Mouse (Mus musculus) heart, embryonic 11.5 days (tissue): ENCODE data around the gene Tnik. TPM values are rescaled to one million over a fixed set of nuclear protein-coding genes. Genes with fewer than 3 reads are reported as not detected.

Experiments used
- ATAC-seq: fragments of 200-750 bp; cut with Nextera tagmentation; replicated peaks from 2 replicates; pipeline ENCODE4 v1.8.0; 2017; ENCODE audit warnings: moderate library complexity; ENCODE audit not compliant: insufficient number of reproducible peaks, low FRiP score, low TSS enrichment
- H3K27ac ChIP-seq: fragments of 300-500 bp; sonication (generic); 2 replicates; pipeline ENCODE4 v1.5.1; 2014; ENCODE audit warnings: mild to moderate bottlenecking, low read depth, low read length
- H3K27me3 ChIP-seq: fragments of 300-500 bp; sonication (generic); 2 replicates; pipeline ENCODE4 v1.6.1; 2014; ENCODE audit warnings: mild to moderate bottlenecking, low read length, mixed read lengths; ENCODE audit not compliant: control insufficient read depth, insufficient read depth
- H3K36me3 ChIP-seq: fragments of 300-500 bp; sonication (generic); 2 replicates; pipeline ENCODE4 v1.6.1; 2014; ENCODE audit warnings: mild to moderate bottlenecking, low read length, moderate library complexity, mixed read lengths; ENCODE audit not compliant: control insufficient read depth, insufficient read depth
- H3K4me1 ChIP-seq: fragments of 300-500 bp; sonication (generic); 2 replicates; pipeline ENCODE4 v1.6.1; 2014; ENCODE audit warnings: low read length; ENCODE audit not compliant: control insufficient read depth, insufficient read depth
- H3K4me2 ChIP-seq: fragments of 300-500 bp; sonication (generic); 2 replicates; pipeline ENCODE4 v1.6.1; 2014; ENCODE audit warnings: mild to moderate bottlenecking, moderate library complexity
- H3K4me3 ChIP-seq: fragments of 300-500 bp; sonication (generic); 2 replicates; pipeline ENCODE4 v1.5.1; 2014; ENCODE audit warnings: low read depth, low read length
- H3K9ac ChIP-seq: fragments of 300-500 bp; sonication (generic); 2 replicates; pipeline ENCODE4 v1.6.1; 2014; ENCODE audit warnings: mild to moderate bottlenecking, low read depth, low read length, moderate library complexity
- H3K9me3 ChIP-seq: fragments of 300-500 bp; sonication (generic); replicated peaks from 2 replicates; pipeline ENCODE4 v1.6.1; 2016; ENCODE audit warnings: low read length; ENCODE audit not compliant: control insufficient read depth
- WGBS: fragments of 180-500 bp; shearing (Covaris S2); extraction: QIAGEN DNeasy Blood & Tissue Kit; methylation state at CpG from one replicate; pipeline ENCODE4 v1.1.7; 2014; ENCODE audit not compliant: insufficient replicate concordance; 5-methylcytosine and 5-hydroxymethylcytosine counted together
- polyA plus RNA-seq: library from polyadenylated mRNA; unstranded; fragments of >200 nt; fragmentation: Nextera tagmentation; extraction: Ambion mirVana; gene quantifications from 2 replicates; pipeline ENCODE4 v1.2.1, GENCODE M21; 2014

The Tnik gene
- polyA plus RNA-seq, 1 experiment from 2014 or later = 7.6 TPM

DNA sequence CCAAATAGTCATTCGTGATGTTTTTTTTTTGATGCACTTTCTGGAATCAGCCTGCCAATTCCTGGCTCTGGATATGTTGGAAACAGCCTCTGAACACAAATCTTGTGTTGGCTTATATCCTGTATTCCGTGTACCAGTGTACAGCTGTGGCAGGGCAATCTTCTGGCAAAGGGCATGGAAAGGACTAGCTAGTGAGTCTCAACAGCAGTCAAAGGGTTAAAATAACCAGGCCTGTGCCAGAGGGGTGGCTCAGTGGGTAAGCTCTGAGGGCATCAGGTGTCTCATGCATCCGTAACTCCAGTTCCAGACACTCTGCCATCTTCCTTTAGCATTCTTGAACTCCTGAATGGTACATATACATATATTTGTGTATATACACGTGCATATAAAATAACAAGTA lies 83.5 kb downstream of the Tnik start:
- H3K4me2 ChIP-seq = no peak overlapping the region
- no peaks in the 10 kb centered on the region for H3K9me3 ChIP-seq
- no peak for ATAC-seq
- no peak overlapping the region for H3K4me3 ChIP-seq
- H3K36me3 ChIP-seq = no peaks in the 10 kb centered on the region
- H3K27me3 ChIP-seq = no peaks in the 10 kb centered on the region
- WGBS = 81% methylated on average over 4 of the region's 4 CpGs
- no peak overlapping the region for H3K27ac ChIP-seq
- no peak overlapping the region for H3K9ac ChIP-seq
- H3K4me1 ChIP-seq = no peaks in the 10 kb centered on the region

GRCm38 (mm10) chr3:28348746-28349145 lies 85.7 kb downstream of the Tnik start:
- no peak for ATAC-seq
- no peaks in the 10 kb centered on the region for H3K9me3 ChIP-seq
- H3K4me2 ChIP-seq = no peak overlapping the region
- no peak overlapping the region for H3K4me3 ChIP-seq
- 80% methylated on average over 1 of the region's 1 CpGs for WGBS
- no peaks in the 10 kb centered on the region for H3K36me3 ChIP-seq
- H3K27me3 ChIP-seq = no peaks in the 10 kb centered on the region
- H3K4me1 ChIP-seq = no peaks in the 10 kb centered on the region
- no peak overlapping the region for H3K9ac ChIP-seq
- no peak overlapping the region for H3K27ac ChIP-seq

DNA sequence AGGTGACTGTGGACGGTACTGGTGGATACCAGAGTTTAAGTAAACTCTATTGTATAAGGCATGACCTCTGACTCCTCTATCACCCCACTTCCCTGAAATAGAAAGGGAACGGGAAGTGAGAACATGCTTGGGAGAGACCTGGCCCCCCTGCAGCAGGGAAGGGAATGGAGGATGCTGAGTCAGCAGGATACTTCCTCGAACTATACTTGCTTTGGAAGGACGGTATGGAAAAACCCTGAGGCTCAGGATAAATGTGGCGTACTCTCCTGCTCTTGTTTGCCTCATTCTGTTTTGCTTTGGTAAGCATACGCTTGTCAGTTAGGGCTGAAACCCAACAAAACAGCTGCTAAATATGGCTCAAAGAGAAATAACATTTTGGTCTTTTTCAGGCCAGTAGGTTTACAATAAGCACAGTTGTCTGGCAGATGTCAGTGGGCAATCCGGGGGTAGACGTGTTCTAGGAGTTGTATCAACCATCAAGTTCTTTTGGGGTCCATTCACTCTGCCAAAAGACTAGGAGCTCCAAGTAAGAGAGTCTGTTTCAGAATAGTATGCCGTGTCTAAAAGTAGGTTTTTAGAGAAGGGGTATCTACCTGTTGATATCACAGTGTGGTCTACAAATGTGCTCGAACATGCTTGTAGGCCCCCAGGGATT lies 87.3 kb downstream of the Tnik start:
- no peak for ATAC-seq
- no peaks in the 10 kb centered on the region for H3K9me3 ChIP-seq
- H3K4me3 ChIP-seq = no peak overlapping the region
- no peaks in the 10 kb centered on the region for H3K4me1 ChIP-seq
- H3K27ac ChIP-seq = no peak overlapping the region
- H3K9ac ChIP-seq = no peak overlapping the region
- no peaks in the 10 kb centered on the region for H3K27me3 ChIP-seq
- H3K4me2 ChIP-seq = no peak overlapping the region
- 69% methylated on average over 10 of the region's 10 CpGs for WGBS
- H3K36me3 ChIP-seq = no peaks in the 10 kb centered on the region

DNA sequence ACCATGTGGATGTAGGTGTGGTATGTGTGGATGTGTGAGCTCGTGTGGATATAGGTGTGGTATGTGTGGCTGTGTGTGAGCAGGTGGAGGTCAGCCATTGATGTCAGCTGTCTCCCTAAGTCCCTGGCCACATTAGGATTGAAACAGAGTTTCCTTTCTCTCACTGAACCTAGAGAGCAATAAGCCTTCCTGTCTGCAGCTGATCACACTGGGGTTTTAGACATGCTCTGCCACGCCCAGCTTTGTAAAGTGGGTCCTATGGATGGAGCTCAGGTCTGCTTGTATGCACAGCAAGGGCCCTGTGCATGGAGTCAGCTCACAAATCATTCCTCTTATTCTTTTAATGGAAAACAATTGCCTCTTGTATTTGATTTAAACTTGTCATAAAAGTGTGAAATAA lies 95.4 kb downstream of the Tnik start:
- Histone ChIP-seq H3K9me3 (no peaks in the 10 kb centered on the region; the same call in 1 of the 2 replicates), H3K4me1 (peaks cover 4% of the 10 kb centered on the region; the same call in 1 of the 2 replicates), H3K27me3 (no peaks in the 10 kb centered on the region), H3K36me3 (no peaks in the 10 kb centered on the region), H3K9ac (no peak overlapping the region), H3K27ac (no peak overlapping the region), H3K4me3 (no peak overlapping the region), H3K4me2 (no peak overlapping the region)
- WGBS = 65% methylated on average over 2 of the region's 2 CpGs
- ATAC-seq = no peak

DNA sequence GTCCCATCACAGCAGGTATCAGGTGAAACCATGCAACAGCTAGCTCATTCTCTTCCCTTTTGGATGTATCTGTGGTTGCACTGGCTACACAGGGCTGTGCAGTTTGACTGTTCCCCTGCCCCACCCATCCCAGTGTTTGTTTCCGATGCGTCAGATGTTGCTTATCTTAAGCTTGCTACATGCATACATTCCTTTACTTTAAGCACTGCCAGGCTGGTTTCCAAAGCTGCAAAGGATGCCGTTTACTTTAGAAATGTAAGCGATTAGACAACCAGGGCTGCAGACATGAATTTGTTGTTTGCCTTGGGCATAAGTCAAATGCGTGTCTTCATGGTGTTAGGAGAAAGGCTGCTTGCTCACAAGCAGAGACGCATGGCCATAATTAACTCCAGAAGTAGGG lies 96.1 kb downstream of the Tnik start:
- no peaks in the 10 kb centered on the region for H3K36me3 ChIP-seq
- H3K27me3 ChIP-seq = no peaks in the 10 kb centered on the region
- no peak overlapping the region for H3K9ac ChIP-seq
- no peak overlapping the region for H3K4me2 ChIP-seq
- no peak overlapping the region for H3K27ac ChIP-seq
- ATAC-seq = no peak
- no peaks in the 10 kb centered on the region; the same call in 1 of the 2 replicates for H3K9me3 ChIP-seq
- WGBS = 41% methylated on average over 6 of the region's 6 CpGs
- peaks cover 4% of the 10 kb centered on the region; the same call in 1 of the 2 replicates for H3K4me1 ChIP-seq
- no peak overlapping the region for H3K4me3 ChIP-seq

- H3K27me3 ChIP-seq = no peaks in the 10 kb centered on the region
- no peak overlapping the region for H3K27ac ChIP-seq
- peaks cover 4% of the 10 kb centered on the region; the same call in 1 of the 2 replicates for H3K4me1 ChIP-seq
- 91% methylated on average over 6 of the region's 6 CpGs for WGBS
- no peaks in the 10 kb centered on the region; the same call in 1 of the 2 replicates for H3K9me3 ChIP-seq
- no peak overlapping the region for H3K4me3 ChIP-seq
- no peak for ATAC-seq
- no peaks in the 10 kb centered on the region for H3K36me3 ChIP-seq
- no peak overlapping the region for H3K4me2 ChIP-seq
- no peak overlapping the region for H3K9ac ChIP-seq
Observed at GRCm38 (mm10) chr3:28361056-28361455, 98.0 kb downstream of the Tnik start.

DNA sequence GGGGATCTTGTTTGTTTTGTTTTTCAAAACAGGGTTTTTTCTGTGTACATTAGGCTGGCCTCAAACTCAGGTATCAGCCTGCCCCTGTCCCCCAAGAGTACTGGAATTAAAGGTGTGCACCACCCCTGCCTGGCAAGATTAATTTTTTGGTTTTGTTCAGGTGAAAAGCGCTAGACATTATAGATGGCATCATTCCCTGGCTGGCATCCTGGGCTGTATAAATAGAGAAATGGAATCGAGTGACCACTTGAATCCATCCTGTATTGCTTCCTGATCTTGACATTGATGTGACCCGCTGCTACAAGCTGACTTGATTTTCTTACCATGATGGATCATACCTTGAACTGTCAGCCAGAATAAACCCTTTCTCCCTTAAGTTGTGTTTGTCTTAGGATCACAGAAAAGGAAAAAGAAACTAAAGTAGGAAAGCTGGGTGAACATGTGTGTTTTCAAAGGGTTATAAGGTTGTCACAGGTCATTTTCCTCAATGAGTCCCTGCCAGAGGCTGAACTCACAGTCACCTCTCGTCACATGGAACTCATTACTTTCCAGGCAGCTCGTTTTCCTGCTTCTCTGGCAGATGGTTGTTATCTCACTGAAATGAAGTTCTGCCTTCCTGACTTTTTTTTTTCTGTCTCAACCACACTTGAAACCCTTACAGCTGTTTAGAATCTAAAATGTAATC lies 100.6 kb downstream of the Tnik start:
- WGBS = 50% methylated on average over 5 of the region's 5 CpGs
- Histone ChIP-seq H3K27ac (no peak overlapping the region), H3K9ac (no peak overlapping the region), H3K9me3 (no peaks in the 10 kb centered on the region; the same call in 1 of the 2 replicates), H3K4me2 (no peak overlapping the region), H3K36me3 (no peaks in the 10 kb centered on the region), H3K4me1 (peaks cover 4% of the 10 kb centered on the region; the same call in 1 of the 2 replicates), H3K4me3 (no peak overlapping the region), H3K27me3 (no peaks in the 10 kb centered on the region)
- ATAC-seq = no peak

- no peak overlapping the region for H3K9ac ChIP-seq
- 77% methylated on average over 5 of the region's 5 CpGs for WGBS
- H3K27me3 ChIP-seq = no peaks in the 10 kb centered on the region
- H3K9me3 ChIP-seq = no peaks in the 10 kb centered on the region; the same call in 1 of the 2 replicates
- no peak overlapping the region for H3K4me3 ChIP-seq
- no peaks in the 10 kb centered on the region for H3K4me1 ChIP-seq
- ATAC-seq = no peak
- H3K4me2 ChIP-seq = no peak overlapping the region
- no peak overlapping the region for H3K27ac ChIP-seq
- H3K36me3 ChIP-seq = no peaks in the 10 kb centered on the region
Observed at GRCm38 (mm10) chr3:28368746-28369145, 105.7 kb downstream of the Tnik start.
